Mouse (Mus musculus): ENCODE measurements around the gene Dclk1. TPM values are rescaled to one million over a fixed set of nuclear protein-coding genes. Genes with fewer than 3 reads are reported as not detected.

Dclk1 gene
- polyA plus RNA-seq, 1 experiment: 1.1 TPM

- H3K4me1 ChIP-seq (ENCODE audit: control insufficient read depth, insufficient read depth, low read length): no peaks in the 10 kb centered on the region
- no peak overlapping the region for H3K4me3 ChIP-seq (ENCODE audit: insufficient read depth, low read depth, low read length)
- WGBS: 52% methylated on average over 6 of the region's 6 CpGs
- H3K36me3 ChIP-seq (ENCODE audit: control insufficient read depth, insufficient read depth, low read length): no peaks in the 10 kb centered on the region
- no peak for DNase-seq
- TF ChIP-seq CTCF (conservative IDR thresholded peaks at IDR 0.05; ENCODE audit: insufficient read depth, insufficient read length, low read depth, low read length): no peak
- no peaks in the 10 kb centered on the region for H3K27me3 ChIP-seq (replicated peaks; ENCODE audit: control insufficient read depth, insufficient read depth, low read length)
- no peak overlapping the region for H3K27ac ChIP-seq (ENCODE audit: insufficient read depth, low read depth, low read length)
Measured at GRCm38 (mm10) chr3:55207665-55208064, 34.5 kb upstream of the Dclk1 start.

- H3K4me3 ChIP-seq (ENCODE audit: insufficient read depth, low read depth, low read length): no peak overlapping the region
- TF ChIP-seq POLR2A (IDR thresholded peaks at IDR 0.05; ENCODE audit: low read depth, low read length) (no peak), CTCF (conservative IDR thresholded peaks at IDR 0.05; ENCODE audit: insufficient read depth, insufficient read length, low read depth, low read length) (no peak)
- H3K27ac ChIP-seq (ENCODE audit: insufficient read depth, low read depth, low read length): no peak overlapping the region
- H3K4me1 ChIP-seq (ENCODE audit: control insufficient read depth, insufficient read depth, low read length): no peaks in the 10 kb centered on the region
- WGBS: 25% methylated on average over 2 of the region's 2 CpGs
- H3K27me3 ChIP-seq (replicated peaks; ENCODE audit: control insufficient read depth, insufficient read depth, low read length): no peaks in the 10 kb centered on the region
- H3K36me3 ChIP-seq (ENCODE audit: control insufficient read depth, insufficient read depth, low read length): no peaks in the 10 kb centered on the region
- DNase-seq: no peak
Measured at GRCm38 (mm10) chr3:55212254-55212653, 29.9 kb upstream of the Dclk1 start.

- TF ChIP-seq CTCF (conservative IDR thresholded peaks at IDR 0.05; ENCODE audit: insufficient read depth, insufficient read length, low read depth, low read length) (no peak), POLR2A (IDR thresholded peaks at IDR 0.05; ENCODE audit: low read depth, low read length) (no peak)
- Histone ChIP-seq H3K4me1 (ENCODE audit: control insufficient read depth, insufficient read depth, low read length) (no peaks in the 10 kb centered on the region), H3K27ac (ENCODE audit: insufficient read depth, low read depth, low read length) (no peak overlapping the region), H3K4me3 (ENCODE audit: insufficient read depth, low read depth, low read length) (no peak overlapping the region), H3K27me3 (replicated peaks; ENCODE audit: control insufficient read depth, insufficient read depth, low read length) (no peaks in the 10 kb centered on the region), H3K36me3 (ENCODE audit: control insufficient read depth, insufficient read depth, low read length) (no peaks in the 10 kb centered on the region)
- WGBS: 22% methylated on average over 4 of the region's 4 CpGs
- no peak for DNase-seq
Measured at GRCm38 (mm10) chr3:55213785-55214184, 28.4 kb upstream of the Dclk1 start.

- no peak for TF ChIP-seq CTCF (conservative IDR thresholded peaks at IDR 0.05; ENCODE audit: insufficient read depth, insufficient read length, low read depth, low read length)
- no peak for TF ChIP-seq POLR2A (IDR thresholded peaks at IDR 0.05; ENCODE audit: low read depth, low read length)
- Histone ChIP-seq H3K4me1 (ENCODE audit: control insufficient read depth, insufficient read depth, low read length) (no peaks in the 10 kb centered on the region), H3K27me3 (replicated peaks; ENCODE audit: control insufficient read depth, insufficient read depth, low read length) (no peaks in the 10 kb centered on the region), H3K36me3 (ENCODE audit: control insufficient read depth, insufficient read depth, low read length) (no peaks in the 10 kb centered on the region), H3K27ac (ENCODE audit: insufficient read depth, low read depth, low read length) (no peak overlapping the region), H3K4me3 (ENCODE audit: insufficient read depth, low read depth, low read length) (no peak overlapping the region)
- DNase-seq: no peak
- WGBS: 61% methylated on average over 6 of the region's 6 CpGs
Measured at GRCm38 (mm10) chr3:55214413-55214812, 27.8 kb upstream of the Dclk1 start.

- WGBS: 86% methylated on average over 2 of the region's 2 CpGs
Measured at GRCm38 (mm10) chr3:55222502-55222901, 19.7 kb upstream of the Dclk1 start.

GRCm38 (mm10) chr3:55223862-55224261 is 18.3 kb upstream of the Dclk1 start:
- WGBS: 72% methylated on average over 3 of the region's 3 CpGs
- Histone ChIP-seq H3K27me3 (replicated peaks; ENCODE audit: control insufficient read depth, insufficient read depth, low read length) (no peaks in the 10 kb centered on the region), H3K36me3 (ENCODE audit: control insufficient read depth, insufficient read depth, low read length) (no peaks in the 10 kb centered on the region), H3K4me3 (ENCODE audit: insufficient read depth, low read depth, low read length) (no peak overlapping the region), H3K4me1 (ENCODE audit: control insufficient read depth, insufficient read depth, low read length) (no peaks in the 10 kb centered on the region), H3K27ac (ENCODE audit: insufficient read depth, low read depth, low read length) (no peak overlapping the region)
- DNase-seq: no peak
- TF ChIP-seq POLR2A (IDR thresholded peaks at IDR 0.05; ENCODE audit: low read depth, low read length) (no peak), CTCF (conservative IDR thresholded peaks at IDR 0.05; ENCODE audit: insufficient read depth, insufficient read length, low read depth, low read length) (no peak)

More at GRCm38 (mm10) chr3:55222502-55222901, 19.7 kb upstream of the Dclk1 start:
- Histone ChIP-seq H3K27ac (ENCODE audit: insufficient read depth, low read depth, low read length) (no peak overlapping the region), H3K4me1 (ENCODE audit: control insufficient read depth, insufficient read depth, low read length) (no peaks in the 10 kb centered on the region), H3K4me3 (ENCODE audit: insufficient read depth, low read depth, low read length) (no peak overlapping the region), H3K36me3 (ENCODE audit: control insufficient read depth, insufficient read depth, low read length) (no peaks in the 10 kb centered on the region), H3K27me3 (replicated peaks; ENCODE audit: control insufficient read depth, insufficient read depth, low read length) (no peaks in the 10 kb centered on the region)
- DNase-seq: no peak
- TF ChIP-seq CTCF (conservative IDR thresholded peaks at IDR 0.05; ENCODE audit: insufficient read depth, insufficient read length, low read depth, low read length) (peak; percentile 25; the same call in 1 of the 2 replicates), POLR2A (IDR thresholded peaks at IDR 0.05; ENCODE audit: low read depth, low read length) (no peak)

GRCm38 (mm10) chr3:55226501-55227213 is 15.5 kb upstream of the Dclk1 start:
- no peaks in the 10 kb centered on the region for H3K27me3 ChIP-seq (replicated peaks; ENCODE audit: control insufficient read depth, insufficient read depth, low read length)
- no peak overlapping the region for H3K4me3 ChIP-seq (ENCODE audit: insufficient read depth, low read depth, low read length)
- 36% methylated on average over 18 of the region's 18 CpGs for WGBS
- no peak for TF ChIP-seq CTCF (conservative IDR thresholded peaks at IDR 0.05; ENCODE audit: insufficient read depth, insufficient read length, low read depth, low read length)
- TF ChIP-seq POLR2A (IDR thresholded peaks at IDR 0.05; ENCODE audit: low read depth, low read length): no peak
- H3K4me1 ChIP-seq (ENCODE audit: control insufficient read depth, insufficient read depth, low read length): no peaks in the 10 kb centered on the region
- no peak overlapping the region for H3K27ac ChIP-seq (ENCODE audit: insufficient read depth, low read depth, low read length)
- no peak for DNase-seq
- H3K36me3 ChIP-seq (ENCODE audit: control insufficient read depth, insufficient read depth, low read length): no peaks in the 10 kb centered on the region

All from kidney, adult 2 months (tissue).